Mouse (Mus musculus) lung, postnatal 14 days (tissue): ENCODE results near the gene A530084C06Rik.

Experiments used
- DNase-seq: peaks from one replicate; pipeline ENCODE4 v3.0.0; 2021

The A530084C06Rik gene

DNA sequence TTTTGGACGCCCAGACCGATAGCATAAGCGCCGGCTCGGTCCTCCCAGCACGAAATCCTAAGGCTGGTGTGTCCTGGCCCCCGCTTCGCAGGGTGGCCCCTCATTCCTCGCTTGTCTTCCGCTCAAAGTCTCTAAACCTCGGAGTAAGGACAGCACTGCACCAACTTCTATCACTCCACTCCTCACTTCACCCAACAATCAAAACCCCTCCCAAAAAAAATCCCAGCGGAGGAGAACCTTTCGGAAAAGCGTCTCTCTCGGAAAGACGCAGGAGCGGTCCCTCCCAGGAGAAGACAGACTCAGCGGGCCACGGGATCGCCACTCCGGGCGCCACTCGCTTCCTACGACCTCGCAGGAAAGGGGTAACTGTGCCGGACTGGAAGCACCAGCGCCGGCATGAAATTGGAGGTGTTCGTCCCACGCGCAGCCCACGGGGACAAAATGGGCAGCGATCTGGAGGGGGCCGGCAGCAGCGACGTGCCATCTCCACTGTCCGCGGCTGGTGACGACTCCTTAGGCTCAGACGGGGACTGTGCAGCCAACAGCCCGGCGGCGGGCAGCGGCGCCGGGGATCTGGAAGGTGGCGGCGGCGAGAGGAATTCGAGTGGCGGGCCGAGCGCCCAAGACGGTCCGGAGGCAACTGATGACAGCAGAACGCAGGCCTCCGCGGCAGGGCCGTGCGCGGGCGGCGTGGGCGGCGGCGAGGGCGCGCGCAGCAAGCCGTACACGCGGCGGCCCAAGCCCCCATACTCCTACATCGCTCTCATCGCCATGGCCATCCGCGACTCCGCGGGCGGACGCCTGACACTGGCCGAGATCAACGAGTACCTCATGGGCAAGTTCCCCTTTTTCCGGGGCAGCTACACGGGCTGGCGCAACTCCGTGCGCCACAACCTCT, at the start of gene A530084C06Rik:
Gene A530084C06Rik (minus strand): TSS at position 813 of the 898 bp plus-strand sequence.
- DNase-seq, result peak; percentile 48

DNA sequence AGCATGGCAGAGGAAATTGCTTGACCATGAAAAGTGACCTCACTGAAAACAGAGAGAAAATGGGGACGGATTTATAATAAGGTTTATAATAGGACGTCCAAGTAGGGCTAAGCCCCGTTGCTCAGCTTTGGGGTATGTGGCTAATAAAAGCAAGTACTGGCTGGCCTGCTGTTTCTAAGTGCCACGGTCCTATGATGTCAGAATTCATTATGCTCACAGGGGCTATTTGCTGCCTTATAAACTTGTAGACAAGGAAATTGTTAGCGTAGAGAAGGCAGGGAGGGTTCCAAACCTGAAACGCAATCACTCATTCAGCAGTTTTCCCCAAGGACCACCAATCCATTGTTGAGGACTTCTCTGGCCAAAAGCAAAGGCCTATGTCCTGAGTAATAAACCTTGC, 44.8 kb upstream of the A530084C06Rik start:
- DNase-seq, result no peak

DNA sequence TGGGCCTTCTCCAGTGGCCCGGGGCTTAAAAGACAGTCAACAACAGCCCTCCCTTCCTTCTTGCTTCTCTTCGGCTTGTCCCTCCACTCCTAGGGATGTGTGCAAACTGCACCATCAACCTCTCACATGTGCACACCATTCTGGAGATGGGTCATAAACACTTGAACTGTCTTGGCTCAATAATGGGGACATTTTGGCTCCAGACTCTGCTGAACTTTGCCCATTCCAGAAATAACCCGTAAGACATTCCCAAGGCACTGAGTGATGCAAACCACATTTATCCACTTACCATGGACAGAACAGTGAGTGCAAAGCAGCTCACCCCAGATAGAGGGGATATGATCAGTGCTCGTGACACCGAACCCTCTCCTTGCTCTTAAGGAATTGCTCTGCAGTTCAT, 40.4 kb upstream of the A530084C06Rik start:
- DNase-seq, result peak; percentile 42

DNA sequence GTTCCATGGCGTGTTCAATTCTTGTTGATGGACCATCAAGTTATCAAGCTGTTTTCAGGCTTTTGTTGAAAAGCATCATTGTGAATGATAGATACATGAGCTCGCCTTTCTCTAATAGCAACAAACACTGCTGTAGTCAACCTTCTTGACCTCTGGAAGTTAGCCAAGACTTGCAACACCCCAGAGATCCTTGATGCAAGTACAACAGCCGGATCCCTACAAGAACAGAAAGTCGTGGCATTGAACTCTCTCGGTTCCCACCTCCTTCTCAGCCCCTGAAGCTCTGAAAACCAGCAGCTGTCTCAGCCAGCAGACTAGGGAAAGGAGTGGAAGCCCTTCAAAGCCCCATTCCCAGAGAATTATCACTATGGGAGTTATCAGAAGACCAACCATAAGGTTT, 28.2 kb upstream of the A530084C06Rik start:
- DNase-seq, result peak; percentile 66

DNA sequence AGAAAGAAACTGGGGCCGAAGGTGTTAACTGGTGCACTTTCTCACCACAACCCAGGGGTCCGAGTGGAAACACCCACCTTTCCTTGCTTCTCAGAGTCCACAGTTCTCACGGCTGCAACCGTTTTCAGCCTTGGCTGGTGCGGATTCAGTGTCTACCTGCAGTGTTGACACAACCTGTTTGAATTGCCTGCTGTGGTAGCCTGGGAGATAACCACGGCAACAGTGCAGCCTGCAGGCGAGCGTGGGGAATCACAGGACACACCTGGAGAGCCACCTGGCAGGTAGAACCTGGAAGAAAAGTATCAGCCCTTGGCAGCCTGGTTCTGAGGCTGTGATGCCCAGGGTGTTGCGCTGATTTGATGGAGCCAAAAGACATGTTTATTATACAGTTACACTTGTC, 20.7 kb upstream of the A530084C06Rik start:
- DNase-seq, result peak; percentile 55

DNA sequence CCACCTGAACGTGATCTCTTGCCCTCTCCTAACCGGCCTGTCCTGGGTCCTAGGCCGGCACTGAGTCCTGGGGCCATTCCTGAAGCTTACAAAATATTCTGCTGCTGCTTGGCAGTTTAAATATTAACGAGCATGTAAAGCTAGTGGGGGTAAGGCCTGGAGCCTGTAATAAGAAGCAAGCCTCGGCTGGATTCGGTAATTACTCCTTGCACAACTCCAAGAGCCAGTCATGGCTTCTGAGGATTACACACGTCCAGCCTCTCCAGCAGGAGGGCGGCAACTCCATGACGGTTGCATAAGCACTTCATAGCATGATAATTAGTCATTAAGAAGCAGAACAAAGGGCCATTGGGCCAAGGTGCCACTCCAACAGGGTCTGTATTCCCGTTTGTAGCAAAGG, 19.3 kb upstream of the A530084C06Rik start:
- DNase-seq, result peak; percentile 46

DNA sequence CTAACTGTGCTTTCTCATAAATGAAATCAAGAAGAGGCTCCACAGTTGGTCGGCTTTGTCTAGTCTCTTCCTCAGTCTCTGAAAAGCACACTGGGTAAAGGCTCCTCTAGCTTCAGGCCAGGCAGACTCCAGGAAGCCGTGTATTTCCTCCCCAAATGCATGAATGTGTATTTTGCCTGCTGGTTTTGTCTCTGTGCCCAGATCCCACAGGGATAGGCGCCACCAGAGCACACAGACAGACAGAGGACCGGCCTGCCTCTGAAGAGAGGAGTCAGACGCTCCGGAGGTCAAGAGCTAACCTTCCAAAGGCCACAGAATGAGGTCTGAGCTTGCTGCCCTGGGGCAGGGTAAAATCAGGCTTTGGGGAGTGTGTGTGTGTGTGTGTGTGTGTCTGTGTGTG, 18.4 kb upstream of the A530084C06Rik start:
- peak; percentile 32 for DNase-seq

DNA sequence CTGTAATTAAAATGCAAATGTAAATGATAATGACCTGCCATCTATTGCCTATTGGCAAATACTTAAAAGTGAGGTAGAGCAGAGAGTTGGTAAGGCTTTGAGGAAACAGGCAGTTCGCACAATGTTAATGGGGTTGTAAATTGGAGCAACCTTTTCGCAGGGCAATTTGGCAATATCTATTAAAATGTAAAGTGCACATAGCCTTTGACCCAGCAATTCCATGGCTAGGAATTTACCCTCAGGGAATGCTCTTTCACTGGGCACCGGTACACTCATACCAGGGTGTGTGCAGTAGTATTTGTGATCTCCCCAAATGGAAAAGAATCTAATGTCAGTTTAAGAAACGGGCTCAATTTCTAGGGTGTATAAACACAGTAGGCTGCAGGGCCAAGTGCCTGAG, 17.6 kb upstream of the A530084C06Rik start:
- no peak for DNase-seq

DNA sequence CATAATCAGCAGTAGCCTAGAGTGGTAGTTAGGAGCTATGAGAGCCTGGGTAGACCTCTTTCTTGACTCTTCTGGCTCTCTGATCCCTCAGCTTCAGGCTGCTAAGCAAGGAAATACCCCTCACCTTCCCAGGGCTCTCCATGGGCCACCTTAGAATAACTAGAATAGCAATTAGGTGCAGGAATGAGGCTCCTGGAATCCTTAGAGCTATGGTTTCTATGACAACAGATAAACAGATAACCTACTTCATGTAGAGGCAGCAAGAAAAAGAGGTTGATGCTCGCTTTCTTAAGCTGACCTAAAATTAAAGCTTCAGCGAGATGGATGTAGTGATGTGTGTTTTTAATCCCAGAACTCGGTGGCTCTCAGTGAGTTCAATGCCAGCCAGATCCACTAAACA, 15.5 kb upstream of the A530084C06Rik start:
- DNase-seq, result no peak

DNA sequence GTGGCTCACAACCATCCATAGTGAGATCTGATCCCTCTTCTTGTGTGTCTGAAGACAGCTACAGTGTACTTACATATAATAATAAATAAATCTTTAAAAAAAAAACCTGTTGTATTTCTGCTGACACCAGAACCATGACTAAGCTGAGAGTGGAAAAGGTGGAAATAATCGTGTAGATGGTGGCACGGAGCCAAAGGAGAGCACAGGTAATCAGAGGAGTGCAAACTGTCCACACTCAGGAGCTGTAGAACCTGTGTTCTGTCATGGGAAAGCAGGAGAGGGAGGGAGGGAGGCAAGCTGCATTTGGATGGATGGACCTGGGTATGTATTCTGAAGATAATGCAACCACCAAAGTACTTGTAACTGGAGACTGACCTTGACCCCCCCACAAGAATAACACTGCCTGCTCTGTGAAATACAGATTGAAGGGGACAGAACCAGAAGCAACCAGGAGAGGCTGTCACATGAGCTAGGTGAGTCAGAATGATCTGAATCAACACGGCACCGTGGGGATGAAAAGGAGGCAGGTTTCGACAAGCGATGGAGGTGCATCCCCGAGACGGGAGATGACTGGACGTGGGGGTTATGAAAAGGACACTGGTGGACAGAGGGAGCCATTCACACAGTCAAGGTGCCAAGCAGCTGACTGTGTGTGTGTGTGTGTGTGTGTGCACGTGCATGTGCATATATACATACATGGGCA, 13.8 kb upstream of the A530084C06Rik start:
- DNase-seq, result no peak

DNA sequence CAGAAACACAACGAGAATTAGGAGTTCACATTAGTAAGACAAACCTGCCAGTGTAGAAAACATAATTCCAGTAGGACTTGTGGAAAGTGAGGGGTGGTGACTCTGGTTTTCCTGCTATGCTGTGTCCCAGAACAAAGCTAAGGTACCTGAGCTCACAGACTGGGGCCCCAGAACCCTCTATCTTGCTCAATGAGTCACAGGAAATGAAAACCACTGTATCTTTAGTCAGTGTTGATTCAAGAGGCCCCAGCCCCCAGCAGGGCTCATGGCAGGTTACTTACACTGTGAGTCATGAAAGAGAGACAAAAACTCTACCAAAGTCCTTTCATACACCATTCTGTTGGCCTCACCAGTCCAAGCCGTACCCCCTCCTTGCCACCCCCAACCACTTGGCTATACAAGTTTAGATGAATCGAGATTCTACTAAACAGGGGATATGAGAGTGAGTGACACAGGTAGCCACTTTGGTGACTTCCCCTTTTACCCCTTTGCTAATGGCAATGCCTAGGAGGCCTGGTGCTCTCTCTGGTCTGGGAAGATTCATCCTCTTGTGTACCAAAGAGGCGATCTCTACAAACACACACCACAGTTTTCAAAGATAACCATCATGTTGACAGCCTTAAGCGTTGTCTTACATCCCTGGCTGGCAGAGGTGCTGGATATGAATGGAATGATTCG, 8.6 kb upstream of the A530084C06Rik start:
- DNase-seq, result no peak

DNA sequence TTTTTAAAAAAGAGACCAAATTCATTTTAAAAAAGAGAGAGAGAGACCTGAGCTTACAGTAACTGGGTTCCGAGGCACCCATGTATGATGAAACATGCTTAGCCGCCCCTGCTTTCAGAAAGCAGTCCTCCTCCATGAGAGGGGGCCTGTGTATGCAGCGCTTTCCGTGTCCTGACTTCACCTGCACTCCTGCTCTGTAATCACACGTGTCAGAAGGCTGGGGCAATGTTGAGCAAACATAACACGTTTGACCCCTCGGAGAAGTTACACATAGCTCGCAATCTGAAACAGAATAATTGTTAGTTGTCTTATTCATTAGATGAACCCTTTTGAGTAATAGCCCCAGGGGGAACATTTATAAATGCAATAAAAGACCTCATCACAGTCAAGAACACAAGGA, 8.0 kb upstream of the A530084C06Rik start:
- DNase-seq, result no peak

DNA sequence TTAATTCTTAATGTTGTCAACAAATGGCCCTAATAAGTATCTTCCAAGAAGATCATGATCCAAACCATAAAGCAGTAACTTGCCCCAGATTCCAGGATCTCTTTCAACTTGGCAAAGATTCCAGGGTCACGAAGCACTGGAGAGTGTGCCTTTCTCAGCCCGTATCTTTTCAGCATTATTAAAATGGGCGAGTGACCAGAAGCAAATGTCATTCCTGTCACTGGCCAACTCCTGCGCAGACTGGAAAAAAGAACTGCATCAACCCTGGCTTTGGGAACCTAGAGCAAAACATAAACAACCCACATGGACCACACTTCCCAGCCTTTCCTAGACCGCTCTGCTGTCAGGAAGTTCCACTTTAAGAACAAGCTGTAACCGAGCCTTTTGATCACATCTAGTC, 5.3 kb upstream of the A530084C06Rik start:
- DNase-seq, result peak; percentile 24

DNA sequence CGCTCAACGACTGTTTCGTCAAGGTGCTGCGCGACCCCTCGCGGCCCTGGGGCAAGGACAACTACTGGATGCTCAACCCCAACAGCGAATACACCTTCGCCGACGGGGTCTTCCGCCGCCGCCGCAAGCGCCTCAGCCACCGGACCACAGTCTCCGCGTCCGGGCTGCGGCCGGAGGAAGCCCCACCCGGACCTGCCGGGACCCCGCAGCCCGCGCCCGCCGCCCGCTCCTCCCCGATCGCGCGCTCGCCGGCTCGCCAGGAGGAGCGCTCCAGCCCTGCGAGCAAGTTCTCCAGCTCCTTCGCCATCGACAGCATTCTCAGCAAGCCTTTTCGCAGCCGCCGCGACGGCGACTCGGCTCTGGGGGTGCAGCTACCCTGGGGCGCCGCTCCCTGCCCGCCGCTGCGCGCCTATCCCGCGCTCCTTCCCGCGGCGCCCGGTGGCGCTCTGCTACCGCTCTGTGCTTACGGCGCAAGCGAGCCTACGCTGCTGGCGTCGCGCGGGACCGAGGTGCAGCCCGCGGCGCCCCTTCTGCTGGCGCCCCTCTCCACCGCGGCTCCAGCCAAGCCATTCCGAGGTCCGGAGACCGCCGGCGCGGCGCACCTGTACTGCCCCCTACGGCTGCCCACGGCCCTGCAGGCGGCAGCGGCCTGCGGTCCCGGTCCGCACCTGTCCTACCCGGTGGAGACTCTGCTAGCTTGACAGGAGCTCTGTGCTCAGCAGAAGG, 449 bp upstream of the A530084C06Rik start:
- peak; percentile 81 for DNase-seq

DNA sequence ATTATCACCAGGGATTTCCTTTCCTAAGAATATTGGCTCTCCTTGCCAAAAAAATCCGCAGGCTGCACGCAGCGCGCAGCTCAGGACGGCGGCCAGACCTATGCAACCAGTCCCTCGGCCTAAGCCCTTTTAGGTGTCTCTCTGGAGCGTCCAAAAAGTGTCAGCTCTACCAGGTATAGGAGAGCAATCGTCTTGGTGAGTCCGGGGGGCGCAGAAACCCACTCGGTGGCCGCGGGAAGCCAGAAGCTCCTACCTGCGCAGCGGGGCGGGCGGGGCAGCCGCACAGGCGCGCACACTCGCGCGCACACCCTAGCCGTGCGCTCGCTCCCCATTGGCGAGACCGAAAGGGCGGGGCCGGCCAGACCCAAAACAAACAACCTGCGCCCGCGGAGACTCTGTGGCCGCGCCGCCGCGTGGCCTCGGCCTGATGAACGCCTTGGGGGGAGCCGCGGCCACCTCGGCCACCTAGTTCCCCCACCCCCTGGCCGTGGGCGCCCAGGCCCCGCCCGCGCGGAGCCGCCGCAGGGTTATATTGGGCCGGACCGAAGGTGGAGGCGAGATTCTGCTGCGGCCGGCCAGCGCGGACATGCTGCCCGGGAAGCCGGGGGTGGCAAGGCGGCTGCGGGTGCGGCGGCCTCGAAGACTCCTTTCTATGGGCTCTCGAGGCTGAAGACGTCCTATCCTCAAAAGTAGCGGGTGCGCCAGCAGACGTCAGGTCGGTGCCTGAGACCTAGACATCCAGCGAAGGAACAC, 1.2 kb downstream of the A530084C06Rik start:
- peak; percentile 73 for DNase-seq

DNA sequence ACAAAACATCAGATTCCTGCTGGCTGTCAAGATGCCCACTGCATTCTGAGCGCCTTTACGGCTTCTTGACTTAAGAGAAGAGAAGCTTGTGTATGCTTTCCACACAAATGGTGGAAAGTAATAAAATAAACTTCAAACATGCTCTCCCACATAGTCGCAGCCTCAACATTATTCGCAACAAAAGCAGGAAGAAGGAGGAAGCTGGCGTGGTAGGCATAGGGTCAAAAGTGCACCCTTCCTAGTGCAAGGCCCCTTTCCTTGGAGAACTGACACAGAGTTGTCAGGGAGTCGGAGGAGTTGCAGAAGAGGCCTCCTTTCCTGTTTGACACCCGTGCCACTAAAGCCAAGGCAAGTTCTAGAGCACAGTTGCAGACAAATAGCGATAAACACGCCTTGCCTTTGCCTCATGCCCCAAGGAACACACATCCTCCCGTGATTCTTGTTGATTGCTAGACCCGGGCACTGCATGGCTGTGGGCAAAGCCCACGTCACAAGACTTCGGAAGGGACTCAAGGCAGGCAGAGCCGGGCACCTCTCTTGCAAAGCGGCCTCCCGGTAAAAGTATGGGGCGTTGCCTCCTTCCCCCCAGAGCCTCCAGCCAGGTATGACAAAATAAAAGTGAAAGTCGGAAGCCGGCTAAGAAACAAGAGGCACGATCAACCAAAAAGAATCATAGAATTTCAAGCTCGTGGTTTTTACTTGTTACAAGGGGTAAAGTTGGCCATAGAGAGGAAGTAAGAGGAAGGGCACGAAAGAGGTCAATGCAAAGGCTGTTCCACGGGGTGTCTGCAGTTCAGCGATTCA, 2.0 kb downstream of the A530084C06Rik start:
- DNase-seq, result no peak

DNA sequence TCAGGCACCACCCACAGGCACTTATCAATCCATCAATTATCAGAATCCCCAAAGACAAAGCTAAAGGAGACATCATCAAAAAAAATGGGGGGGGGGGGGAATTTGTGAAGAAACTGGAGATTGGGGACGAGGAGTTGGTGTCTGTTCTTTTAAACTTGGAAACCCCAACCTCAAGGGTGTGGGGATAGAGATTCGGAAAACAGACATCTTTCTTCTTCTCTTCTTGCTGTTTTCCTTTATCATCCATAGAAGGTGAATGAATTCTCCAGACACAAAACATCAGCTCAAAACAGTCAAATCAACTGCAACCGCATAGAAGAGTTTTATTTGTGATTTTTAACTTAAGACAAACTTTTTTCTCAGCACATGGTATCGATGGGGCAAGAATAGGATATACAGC, 3.3 kb downstream of the A530084C06Rik start, which contains the start of gene Foxq1:
Gene Foxq1 (plus strand): TSS at position 301 of the 400 bp plus-strand sequence.
- DNase-seq, result no peak

DNA sequence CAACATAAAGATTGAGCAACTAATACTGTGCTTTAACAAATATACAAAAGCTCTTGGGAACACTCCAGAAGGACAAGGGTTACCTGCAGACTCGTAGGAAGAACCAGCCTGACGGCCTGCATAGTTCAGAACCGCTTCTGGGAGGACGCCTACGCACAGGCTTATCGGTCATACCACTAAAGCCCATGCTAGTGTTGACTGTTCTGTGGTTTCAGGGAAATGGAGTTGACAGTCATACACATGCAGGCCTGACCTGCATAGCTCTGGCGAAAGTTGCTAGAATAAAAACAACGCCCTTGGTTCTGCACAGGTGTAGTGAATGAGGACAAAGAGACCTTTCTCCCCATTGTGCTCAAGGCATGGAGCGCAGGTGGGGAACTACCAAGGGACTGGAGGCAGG, 11.5 kb downstream of the A530084C06Rik start:
- peak; percentile 22 for DNase-seq

DNA sequence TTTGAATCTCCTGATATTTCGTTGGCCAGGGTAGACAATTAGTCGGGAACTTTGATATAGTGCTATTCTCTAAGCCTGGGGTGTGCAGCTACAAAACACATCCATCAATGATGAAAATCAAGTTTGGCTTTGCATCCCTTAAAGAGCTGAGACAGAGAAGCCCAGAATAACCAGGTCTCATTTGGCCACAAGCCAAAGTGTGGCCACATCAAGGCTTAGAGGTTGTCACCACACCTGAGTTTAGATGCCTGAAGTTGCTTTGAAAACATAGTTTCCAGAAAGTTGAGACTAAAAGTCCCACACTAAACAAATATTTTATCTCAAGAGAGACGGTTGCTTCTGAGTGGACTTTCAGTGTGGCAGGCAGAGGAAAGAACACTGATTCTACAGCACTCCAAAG, 11.9 kb downstream of the A530084C06Rik start:
- peak; percentile 14 for DNase-seq

DNA sequence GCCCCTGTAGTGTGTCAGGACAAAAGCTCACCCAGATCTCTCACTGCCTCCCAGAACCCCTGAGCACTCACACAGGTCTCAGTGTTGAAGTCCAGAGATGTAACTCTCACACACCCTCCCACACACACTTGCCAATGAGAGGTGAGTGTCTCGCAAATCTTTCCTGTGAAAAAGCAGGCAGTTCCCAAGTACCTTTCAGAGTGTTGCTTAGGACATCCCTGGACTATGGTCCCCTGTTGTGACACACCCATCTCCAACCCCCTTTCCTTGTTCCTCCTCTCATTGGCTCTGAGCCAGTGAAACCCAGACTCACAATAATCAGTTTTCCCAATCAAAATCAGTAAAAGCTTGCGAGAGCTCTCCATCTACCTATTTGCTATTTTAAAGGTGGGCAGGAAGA, 12.3 kb downstream of the A530084C06Rik start:
- no peak for DNase-seq

DNA sequence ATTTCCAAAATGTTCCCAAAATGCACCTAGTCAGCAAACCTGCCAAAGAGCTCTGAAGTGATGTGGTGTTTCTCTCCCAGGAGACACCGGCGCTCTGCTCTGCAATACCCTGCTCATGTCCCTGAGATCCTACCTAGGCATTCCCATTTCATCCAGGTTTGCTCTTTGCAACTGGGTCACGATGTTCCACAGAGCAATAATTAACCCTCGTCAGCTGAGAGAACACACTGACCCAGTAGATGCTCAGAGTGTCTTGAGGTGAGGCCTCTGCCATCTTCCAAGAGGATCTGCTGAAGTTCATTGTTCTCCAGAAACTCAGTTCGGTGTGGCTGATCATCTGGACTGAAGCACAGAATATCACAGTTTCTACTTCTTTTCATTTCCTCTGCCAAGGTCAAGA, 16.1 kb downstream of the A530084C06Rik start:
- no peak for DNase-seq
